Mouse (Mus musculus) neural tube, embryonic 15.5 days (tissue): ENCODE measurements around the gene Ung. TPM values are rescaled to one million over a fixed set of nuclear protein-coding genes. Genes with fewer than 3 reads are reported as not detected.

Source experiments
- ATAC-seq: fragments of 200-750 bp; cut with Nextera tagmentation; 2 replicates; pipeline ENCODE4 v1.8.0; 2017; ENCODE audit warnings: mild to moderate bottlenecking, moderate TSS enrichment, moderate library complexity; ENCODE audit not compliant: low FRiP score
- H3K27ac ChIP-seq: fragments of 300-500 bp; sonication (generic); replicated peaks from 2 replicates; pipeline ENCODE4 v1.5.1; 2015; ENCODE audit warnings: mild to moderate bottlenecking, inconsistent platforms
- H3K27me3 ChIP-seq: fragments of 300-500 bp; sonication (generic); replicated peaks from 2 replicates; pipeline ENCODE4 v1.6.1; 2015; ENCODE audit warnings: inconsistent platforms
- H3K36me3 ChIP-seq: fragments of 300-500 bp; sonication (generic); 2 replicates; pipeline ENCODE4 v1.6.1; 2015; ENCODE audit warnings: inconsistent platforms
- H3K4me1 ChIP-seq: fragments of 300-500 bp; sonication (generic); 2 replicates; pipeline ENCODE4 v1.6.1; 2015; ENCODE audit warnings: inconsistent platforms
- H3K4me2 ChIP-seq: fragments of 300-500 bp; sonication (generic); 2 replicates; pipeline ENCODE4 v1.6.1; 2015; ENCODE audit warnings: inconsistent platforms, mild to moderate bottlenecking, moderate library complexity
- H3K4me3 ChIP-seq: fragments of 300-500 bp; sonication (generic); replicated peaks from 2 replicates; pipeline ENCODE4 v1.5.1; 2015; ENCODE audit warnings: mild to moderate bottlenecking, inconsistent platforms
- H3K9ac ChIP-seq: fragments of 300-500 bp; sonication (generic); replicated peaks from 2 replicates; pipeline ENCODE4 v1.6.1; 2015; ENCODE audit warnings: mild to moderate bottlenecking, inconsistent platforms
- H3K9me3 ChIP-seq: fragments of 300-500 bp; sonication (generic); replicated peaks from 2 replicates; pipeline ENCODE4 v1.6.1; 2016; ENCODE audit warnings: inconsistent platforms
- WGBS: fragments of 180-500 bp; shearing (Covaris S2); methylation state at CpG from one replicate; pipeline ENCODE4 v1.1.7; 2015; ENCODE audit warnings: mixed read lengths; 5-methylcytosine and 5-hydroxymethylcytosine counted together
- polyA plus RNA-seq: library from polyadenylated mRNA; unstranded; fragments of >200 nt; fragmentation: Nextera tagmentation; extraction: Ambion mirVana; gene quantifications from 2 replicates; pipeline ENCODE4 v1.2.1, GENCODE M21; 2015

Ung gene
- polyA plus RNA-seq, 1 experiment from 2014 or later, result 9.2 TPM

GRCm38 (mm10) chr5:114175596-114176171, 45.5 kb downstream of the Ung start:
- under 1% methylated on average over 26 of the region's 26 CpGs for WGBS
- peak; percentile 84; the same call in 1 of the 2 replicates for ATAC-seq
- H3K27me3 ChIP-seq, result peaks cover 26% of the 10 kb centered on the region

GRCm38 (mm10) chr5:114176548-114177400, 46.6 kb downstream of the Ung start:
- H3K4me3 ChIP-seq, result no peak overlapping the region
- H3K27me3 ChIP-seq, result peaks cover 26% of the 10 kb centered on the region
- H3K9me3 ChIP-seq, result no peaks in the 10 kb centered on the region
- no peak overlapping the region for H3K9ac ChIP-seq
- ATAC-seq, result no peak
- no peak overlapping the region for H3K27ac ChIP-seq
- 46% methylated on average over 8 of the region's 8 CpGs for WGBS
- H3K36me3 ChIP-seq, result no peaks in the 10 kb centered on the region
- peaks cover 19% of the 10 kb centered on the region for H3K4me1 ChIP-seq
- peak overlapping the region; percentile 60; the same call in 1 of the 2 replicates for H3K4me2 ChIP-seq

More at GRCm38 (mm10) chr5:114175596-114176171, 45.5 kb downstream of the Ung start:
- H3K4me2 ChIP-seq, result peak overlapping the region; percentile 60
- H3K36me3 ChIP-seq, result no peaks in the 10 kb centered on the region
- no peaks in the 10 kb centered on the region for H3K9me3 ChIP-seq
- H3K4me1 ChIP-seq, result peaks cover 19% of the 10 kb centered on the region
- H3K4me3 ChIP-seq, result peak overlapping the region; percentile 37
- H3K9ac ChIP-seq, result no peak overlapping the region; the same call in 1 of the 2 replicates
- H3K27ac ChIP-seq, result no peak overlapping the region

- Histone ChIP-seq H3K36me3 (no peaks in the 10 kb centered on the region), H3K27ac (no peak overlapping the region), H3K9ac (no peak overlapping the region), H3K4me2 (no peak overlapping the region), H3K4me1 (peaks cover 19% of the 10 kb centered on the region), H3K9me3 (no peaks in the 10 kb centered on the region), H3K4me3 (no peak overlapping the region), H3K27me3 (peaks cover 26% of the 10 kb centered on the region)
- WGBS, result 89% methylated on average over 4 of the region's 4 CpGs
- ATAC-seq, result no peak
These were observed 48.0 kb downstream of the Ung start for GRCm38 (mm10) chr5:114177966-114178719.

- Histone ChIP-seq H3K27me3 (peaks cover 20% of the 10 kb centered on the region), H3K4me3 (no peak overlapping the region), H3K27ac (no peak overlapping the region), H3K36me3 (no peaks in the 10 kb centered on the region), H3K4me2 (no peak overlapping the region), H3K9ac (no peak overlapping the region), H3K9me3 (no peaks in the 10 kb centered on the region), H3K4me1 (peaks cover 17% of the 10 kb centered on the region)
- WGBS, result 88% methylated on average over 11 of the region's 11 CpGs
- no peak for ATAC-seq
These were observed 49.4 kb downstream of the Ung start for GRCm38 (mm10) chr5:114179541-114179940.

GRCm38 (mm10) chr5:114183493-114183892, 53.3 kb downstream of the Ung start:
- Histone ChIP-seq H3K9me3 (no peaks in the 10 kb centered on the region), H3K4me3 (no peak overlapping the region), H3K27me3 (no peaks in the 10 kb centered on the region), H3K4me2 (no peak overlapping the region), H3K9ac (no peak overlapping the region), H3K4me1 (no peaks in the 10 kb centered on the region), H3K27ac (no peak overlapping the region), H3K36me3 (no peaks in the 10 kb centered on the region)
- ATAC-seq, result no peak
- 100% methylated on average over 2 of the region's 2 CpGs for WGBS

GRCm38 (mm10) chr5:114187108-114187507, 56.9 kb downstream of the Ung start:
- Histone ChIP-seq H3K36me3 (no peaks in the 10 kb centered on the region), H3K27me3 (no peaks in the 10 kb centered on the region), H3K4me1 (no peaks in the 10 kb centered on the region), H3K4me2 (no peak overlapping the region), H3K4me3 (no peak overlapping the region), H3K9ac (no peak overlapping the region), H3K9me3 (no peaks in the 10 kb centered on the region), H3K27ac (no peak overlapping the region)
- no peak for ATAC-seq
- WGBS, result 82% methylated on average over 2 of the region's 2 CpGs

Other genes with a start within 250 kb of the Ung start
- 160 and 162 TPM in 2 replicates for gene Coro1c, start 221.6 kb upstream of the Ung start, polyA plus RNA-seq
- gene Ssh1, start 136.5 kb upstream of the Ung start, polyA plus RNA-seq, result 9.8 and 13.1 TPM in 2 replicates
- gene Dao, start 126.7 kb upstream of the Ung start, polyA plus RNA-seq, result 0.60 TPM in 1 of 2 replicates, not detected in the other
- 17.9 and 18.9 TPM in 2 replicates for gene Usp30, start 64.9 kb upstream of the Ung start, polyA plus RNA-seq
- 76.6 and 90.0 TPM in 2 replicates for gene Svop, start 38.8 kb upstream of the Ung start, polyA plus RNA-seq
- 6.2 and 7.8 TPM in 2 replicates for gene Alkbh2, start 2.2 kb upstream of the Ung start, polyA plus RNA-seq
- 4.7 and 5.0 TPM in 2 replicates for gene Acacb, start 16.1 kb downstream of the Ung start, polyA plus RNA-seq
- gene Foxn4, start 143.4 kb downstream of the Ung start, polyA plus RNA-seq, result not detected in 2 replicates
- gene Myo1h, start 158.8 kb downstream of the Ung start, polyA plus RNA-seq, result 0.56 and 0.64 TPM in 2 replicates